Mouse (Mus musculus) MEL (cell line): ENCODE data around the gene Lin37. TPM values are rescaled to one million over a fixed set of nuclear protein-coding genes. Genes with fewer than 3 reads are reported as not detected.

Source experiments
- DNase-seq: peaks from one replicate; pipeline ENCODE4 v3.0.0; 2011; ENCODE audit warnings: low read depth, low spot score
- H3K27ac ChIP-seq: 2 replicates; pipeline ENCODE4 v1.5.1; 2012; ENCODE audit warnings: low read depth, mild to moderate bottlenecking, control low read depth, low read length, moderate library complexity; ENCODE audit not compliant: control insufficient read depth
- H3K27me3 ChIP-seq, 2 experiments: fragments of 150-350 bp in 1 of 2; sonication (generic) in 1 of 2; 2 replicates each; pipeline ENCODE4 v1.6.1; 2012; ENCODE audit warnings: low read length in 2 of 2, mild to moderate bottlenecking in 2 of 2, improper control_type of control experiment in 1 of 2, moderate library complexity in 1 of 2; ENCODE audit not compliant: insufficient read depth in 2 of 2, control insufficient read depth in 1 of 2
- H3K36me3 ChIP-seq, 2 experiments: 2 replicates each; pipeline ENCODE4 v1.6.1; 2012 to 2014; ENCODE audit warnings: low read length in 2 of 2, improper control_type of control experiment in 1 of 2, inconsistent platforms in 1 of 2, mild to moderate bottlenecking in 1 of 2; ENCODE audit not compliant: insufficient read depth in 2 of 2, control insufficient read depth in 1 of 2
- H3K4me1 ChIP-seq, 2 experiments: fragments of 150-350 bp in 1 of 2; sonication (generic) in 1 of 2; 2 replicates each; pipeline ENCODE4 v1.6.1; 2012; ENCODE audit warnings: low read length in 2 of 2, improper control_type of control experiment in 1 of 2, mild to moderate bottlenecking in 1 of 2; ENCODE audit not compliant: insufficient read depth in 2 of 2, control insufficient read depth in 1 of 2
- H3K4me3 ChIP-seq, 2 experiments: fragments of 150-350 bp in 1 of 2; sonication (generic) in 1 of 2; 2 replicates each; pipeline ENCODE4 v1.5.1; 2012; ENCODE audit warnings: low read depth in 2 of 2, low read length in 2 of 2, mild to moderate bottlenecking in 2 of 2, moderate library complexity in 2 of 2, control low read depth in 1 of 2, improper control_type of control experiment in 1 of 2; ENCODE audit not compliant: control insufficient read depth in 1 of 2, insufficient read depth in 1 of 2
- H3K79me2 ChIP-seq: 2 replicates; pipeline ENCODE4 v1.6.1; 2012; ENCODE audit warnings: mild to moderate bottlenecking, low read length, moderate library complexity; ENCODE audit not compliant: control insufficient read depth, poor library complexity, insufficient read depth
- H3K9ac ChIP-seq: 2 replicates; pipeline ENCODE4 v1.6.1; 2012; ENCODE audit warnings: low read depth, mild to moderate bottlenecking, control low read depth, low read length, moderate library complexity; ENCODE audit not compliant: control insufficient read depth, poor library complexity, severe bottlenecking
- H3K9me3 ChIP-seq: fragments of 150-350 bp; sonication (generic); replicated peaks from 2 replicates; pipeline ENCODE4 v1.6.1; 2012; ENCODE audit warnings: mild to moderate bottlenecking, low read length, improper control_type of control experiment, moderate library complexity; ENCODE audit not compliant: insufficient read depth
- BHLHE40 ChIP-seq: IDR thresholded peaks from 2 replicates; pipeline ENCODE4 v1.6.1; 2012; ENCODE audit warnings: low read depth, mild to moderate bottlenecking, inconsistent platforms, low read length, improper control_type of control experiment, borderline replicate concordance
- CHD1 ChIP-seq: IDR thresholded peaks from 2 replicates; pipeline ENCODE4 v1.6.1; 2012; ENCODE audit warnings: low read depth, mild to moderate bottlenecking, inconsistent platforms, low read length, improper control_type of control experiment
- CHD2 ChIP-seq: IDR thresholded peaks from 2 replicates; pipeline ENCODE4 v1.6.1; 2011; ENCODE audit warnings: low read length, improper control_type of control experiment
- CTCF ChIP-seq, 3 experiments: IDR thresholded peaks in 2 of 3; conservative IDR thresholded peaks in 1 of 3; 2 replicates each; pipeline ENCODE4 v1.5.1; 2011 to 2012; ENCODE audit warnings: low read length in 3 of 3, low read depth in 2 of 3, mild to moderate bottlenecking in 2 of 3, improper control_type of control experiment in 1 of 3, inconsistent platforms in 1 of 3, mixed read lengths in 1 of 3, moderate library complexity in 1 of 3; ENCODE audit not compliant: control insufficient read depth in 1 of 3, insufficient read depth in 1 of 3, poor library complexity in 1 of 3, severe bottlenecking in 1 of 3
- ELF1 ChIP-seq: IDR thresholded peaks from 2 replicates; pipeline ENCODE4 v1.6.1; 2014; ENCODE audit warnings: low read depth, mild to moderate bottlenecking, inconsistent platforms, low read length, improper control_type of control experiment, moderate library complexity
- ETS1 ChIP-seq: IDR thresholded peaks from 2 replicates; pipeline ENCODE4 v1.6.1; 2012; ENCODE audit warnings: low read depth, mild to moderate bottlenecking, inconsistent platforms, low read length, improper control_type of control experiment, moderate library complexity
- KAT2A ChIP-seq: conservative IDR thresholded peaks from 2 replicates; pipeline ENCODE4 v1.6.1; 2012; ENCODE audit warnings: low read depth, low read length, improper control_type of control experiment, inconsistent platforms
- MAFK ChIP-seq: IDR thresholded peaks from 2 replicates; pipeline ENCODE4 v1.6.1; 2011; ENCODE audit warnings: low read depth, mild to moderate bottlenecking, low read length, improper control_type of control experiment, borderline replicate concordance
- MAX ChIP-seq: IDR thresholded peaks from 2 replicates; pipeline ENCODE4 v1.6.1; 2011; ENCODE audit warnings: low read length, improper control_type of control experiment
- MAZ ChIP-seq: IDR thresholded peaks from 2 replicates; pipeline ENCODE4 v1.6.1; 2012; ENCODE audit warnings: low read depth, mild to moderate bottlenecking, inconsistent platforms, low read length, improper control_type of control experiment
- MXI1 ChIP-seq: IDR thresholded peaks from 2 replicates; pipeline ENCODE4 v1.6.1; 2011; ENCODE audit warnings: mild to moderate bottlenecking, low read depth, low read length, improper control_type of control experiment
- MYB ChIP-seq: IDR thresholded peaks from 2 replicates; pipeline ENCODE4 v1.6.1; 2011; ENCODE audit warnings: mild to moderate bottlenecking, low read depth, low read length, improper control_type of control experiment
- MYC ChIP-seq: IDR thresholded peaks from 2 replicates; pipeline ENCODE4 v1.6.1; 2011; ENCODE audit warnings: low read depth, mild to moderate bottlenecking, low read length, improper control_type of control experiment, moderate library complexity
- NELFE ChIP-seq: IDR thresholded peaks from 2 replicates; pipeline ENCODE4 v1.6.1; 2011; ENCODE audit warnings: low read depth, low read length, improper control_type of control experiment
- NRF1 ChIP-seq: IDR thresholded peaks from 2 replicates; pipeline ENCODE4 v1.6.1; 2014; ENCODE audit warnings: low read depth, mild to moderate bottlenecking, inconsistent platforms, low read length, improper control_type of control experiment, moderate library complexity; ENCODE audit not compliant: poor library complexity, insufficient read depth, severe bottlenecking
- POLR2A ChIP-seq, 2 experiments: IDR thresholded peaks; 2 replicates each; pipeline ENCODE4 v1.6.1; 2011 to 2012; ENCODE audit warnings: low read length in 2 of 2, mild to moderate bottlenecking in 2 of 2, control low read depth in 1 of 2, improper control_type of control experiment in 1 of 2, low read depth in 1 of 2, moderate library complexity in 1 of 2; ENCODE audit not compliant: control insufficient read depth in 1 of 2, insufficient read depth in 1 of 2, poor library complexity in 1 of 2
- POLR2AphosphoS5 ChIP-seq: IDR thresholded peaks from 2 replicates; pipeline ENCODE4 v1.6.1; 2012; ENCODE audit warnings: low read depth, borderline replicate concordance, mild to moderate bottlenecking, inconsistent platforms, low read length, moderate library complexity, mixed read lengths
- RAD21 ChIP-seq: IDR thresholded peaks from 2 replicates; pipeline ENCODE4 v1.6.1; 2011; ENCODE audit warnings: mild to moderate bottlenecking, low read depth, low read length, improper control_type of control experiment
- SIN3A ChIP-seq: IDR thresholded peaks from 2 replicates; pipeline ENCODE4 v1.6.1; 2012; ENCODE audit warnings: low read length, improper control_type of control experiment, inconsistent platforms
- SMC3 ChIP-seq: IDR thresholded peaks from 2 replicates; pipeline ENCODE4 v1.6.1; 2011; ENCODE audit warnings: low read depth, low read length, improper control_type of control experiment
- TBP ChIP-seq: IDR thresholded peaks from 2 replicates; pipeline ENCODE4 v1.8.0; 2011; ENCODE audit warnings: low read depth, low read length, improper control_type of control experiment
- TCF12 ChIP-seq: IDR thresholded peaks from 2 replicates; pipeline ENCODE4 v1.6.1; 2014; ENCODE audit warnings: low read depth, mild to moderate bottlenecking, inconsistent platforms, low read length, improper control_type of control experiment, moderate library complexity
- USF2 ChIP-seq, 2 experiments: IDR thresholded peaks; 2 replicates each; pipeline ENCODE4 v1.6.1; 2011 to 2012; ENCODE audit warnings: improper control_type of control experiment in 2 of 2, low read length in 2 of 2, borderline replicate concordance in 1 of 2, inconsistent platforms in 1 of 2, low read depth in 1 of 2, mild to moderate bottlenecking in 1 of 2; ENCODE audit not compliant: insufficient read depth in 1 of 2
- ZC3H11A ChIP-seq: IDR thresholded peaks from 2 replicates; pipeline ENCODE4 v1.6.1; 2012; ENCODE audit warnings: low read depth, mild to moderate bottlenecking, inconsistent platforms, low read length, improper control_type of control experiment
- ZMIZ1 ChIP-seq: IDR thresholded peaks from 2 replicates; pipeline ENCODE4 v1.6.1; 2012; ENCODE audit warnings: low read depth, mild to moderate bottlenecking, inconsistent platforms, low read length, improper control_type of control experiment, moderate library complexity
- ZNF384 ChIP-seq: IDR thresholded peaks from 2 replicates; pipeline ENCODE4 v1.6.1; 2012; ENCODE audit warnings: low read depth, mild to moderate bottlenecking, inconsistent platforms, low read length, improper control_type of control experiment
- polyA plus RNA-seq, 2 experiments: library from polyadenylated mRNA; stranded (reverse) in 1 of 2; unstranded in 1 of 2; fragments of >175 nt in 1 of 2; fragments of >200 nt in 1 of 2; gene quantifications; 2 replicates each; pipeline versions ENCODE4 v1.2.1 to v1.2.4; 2012; ENCODE audit warnings: low replicate concordance in 2 of 2, low read depth in 1 of 2; ENCODE audit not compliant: insufficient read length in 2 of 2, insufficient read depth in 1 of 2, missing spikeins in 1 of 2
- total RNA-seq: library from RNA; depleted of rRNA; stranded (reverse); fragments of 300-350 nt; gene quantifications from 2 replicates; pipeline ENCODE4 v1.2.3, GENCODE M21; 2012

The Lin37 gene
- total and polyA plus RNA-seq, 3 experiments = 10.9 to 49.8 TPM; not detected in 1

DNA sequence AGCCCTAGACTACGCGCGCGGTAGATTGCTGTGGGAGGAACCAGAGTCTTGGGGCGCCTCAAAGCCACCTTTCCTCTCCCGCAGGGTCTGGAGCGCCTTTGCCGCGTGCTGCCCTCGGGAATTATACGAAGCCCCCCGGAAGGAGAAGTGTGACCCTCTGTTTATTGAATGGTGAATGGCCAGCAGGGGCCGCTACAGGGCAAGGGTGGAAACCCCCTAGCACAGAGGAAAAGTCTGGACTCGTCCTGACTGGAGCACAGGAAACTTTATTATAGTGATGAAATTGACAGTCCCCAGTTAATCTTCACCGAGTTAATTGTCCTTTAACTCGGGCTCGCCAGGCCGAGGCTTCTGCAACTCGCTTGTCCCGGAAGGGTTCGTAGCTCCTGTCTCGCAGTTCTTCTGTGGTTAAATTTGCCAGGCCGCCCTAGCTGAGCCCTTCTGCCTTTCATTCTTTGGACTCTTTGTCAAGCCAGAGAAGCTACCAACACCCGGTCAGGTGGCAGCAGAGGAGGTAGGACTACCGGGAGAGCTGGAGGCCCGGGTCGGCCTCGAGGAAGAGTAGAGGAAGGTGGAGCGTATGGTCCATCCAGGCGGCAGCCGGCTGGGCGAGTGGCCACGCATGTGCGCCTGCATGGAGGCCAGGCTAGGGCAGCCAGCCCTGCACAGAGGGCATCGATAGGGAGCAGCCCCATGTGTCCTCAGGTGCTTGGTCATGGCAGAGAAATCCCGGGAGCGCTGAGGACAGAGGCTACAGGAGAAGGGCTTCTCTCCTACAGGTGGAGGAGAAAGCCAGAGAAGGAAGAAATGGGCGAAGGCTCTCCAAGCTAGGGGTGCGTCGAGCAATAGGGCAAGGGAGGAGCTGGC, 30.0 kb upstream of the Lin37 start:
- peak overlapping the region; percentile 43 to 68 for H3K4me3 ChIP-seq
- H3K9ac ChIP-seq = peak overlapping the region; percentile 79
- H3K27ac ChIP-seq = peak overlapping the region; percentile 70
- DNase-seq = peak; percentile 85
- H3K36me3 ChIP-seq = peaks cover 1 to 13% of the 10 kb centered on the region in 2 experiments; a peak in 3 of 4 replicates
- H3K9me3 ChIP-seq = no peaks in the 10 kb centered on the region
- no peaks in the 10 kb centered on the region for H3K27me3 ChIP-seq
- TF ChIP-seq ZMIZ1 (peak; percentile 56; the same call in 1 of the 2 replicates), MAFK (no peak), CTCF (IDR thresholded peaks at IDR 0.05 in 2 of 3, conservative IDR thresholded peaks at IDR 0.05 in 1 of 3; ENCODE audit: control insufficient read depth in 1 of 3, insufficient read depth in 1 of 3, low read depth in 2 of 3, low read length in 3 of 3, poor library complexity in 1 of 3, severe bottlenecking in 1 of 3) (peak; percentile 75 to 91 (median 86)), NRF1 (0 out of 2 replicates have a peak, but pooled peaks have one; percentile 13), RAD21 (peak; percentile 78), POLR2AphosphoS5 (no peak), ELF1 (peak; percentile 48; the same call in 1 of the 2 replicates), MYC (peak; percentile 60; the same call in 1 of the 2 replicates), MXI1 (peak; percentile 77), MAZ (0 out of 2 replicates have a peak, but pooled peaks have one; percentile 53), ZC3H11A (peak; percentile 58), KAT2A (no peak), SIN3A (peak; percentile 63; the same call in 1 of the 2 replicates), SMC3 (peak; percentile 62), CHD2 (no peak), TBP (0 out of 2 replicates have a peak, but pooled peaks have one; percentile 37)
- H3K79me2 ChIP-seq = peaks cover 36% of the 10 kb centered on the region
- peaks cover 10 to 34% of the 10 kb centered on the region in 2 experiments; a peak in 3 of 4 replicates for H3K4me1 ChIP-seq

DNA sequence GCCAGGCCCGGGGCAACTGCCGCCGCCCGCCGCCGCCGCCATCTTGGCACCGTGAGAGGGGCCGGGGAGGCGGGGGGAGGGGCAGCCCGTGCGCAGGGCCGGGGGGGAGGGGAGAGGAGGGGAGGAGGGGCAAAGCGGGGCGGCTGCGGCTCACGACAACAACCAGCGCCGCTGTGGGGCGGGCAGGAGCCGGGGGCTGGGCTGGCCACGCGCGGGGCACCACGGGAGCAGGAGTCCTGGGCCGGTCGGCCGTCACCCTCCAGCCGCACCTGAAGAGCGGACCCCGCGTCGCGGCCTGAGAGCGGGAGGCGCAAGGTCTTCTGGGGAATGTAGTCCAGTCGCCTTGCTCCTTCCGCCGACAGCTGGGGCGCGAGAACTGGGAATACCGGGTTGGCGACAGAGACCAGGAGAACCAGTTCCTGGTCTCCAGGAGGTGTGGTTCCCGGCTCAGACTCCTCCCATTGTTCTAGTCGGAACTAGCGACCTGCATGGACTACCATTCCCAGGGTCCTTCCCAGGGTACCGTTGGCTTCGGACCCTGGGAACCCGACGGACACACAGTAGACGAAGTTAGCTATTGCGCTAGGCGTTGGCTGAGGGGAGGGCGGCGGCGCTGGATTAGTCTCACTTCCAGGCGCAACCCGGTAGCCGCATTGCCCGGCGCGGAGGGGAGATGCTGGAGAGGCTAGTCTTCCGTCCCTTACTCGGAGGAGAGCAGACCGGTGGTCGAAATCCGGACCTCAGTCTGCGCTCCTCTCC, 29.2 kb upstream of the Lin37 start, which contains the start of gene Kmt2b:
Gene Kmt2b, minus strand, starts transcription at position 51 of the 759 bp plus-strand sequence.
- Histone ChIP-seq H3K79me2 (peaks cover 36% of the 10 kb centered on the region), H3K27ac (peak within 1 kb of the TSS; percentile 70), H3K36me3 (peaks cover 4 to 13% of the 10 kb centered on the region in 2 experiments; a peak in 3 of 4 replicates), H3K9me3 (no peaks in the 10 kb centered on the region), H3K4me3 (peak within 1 kb of the TSS; percentile 83 to 99), H3K9ac (peak within 1 kb of the TSS; percentile 93), H3K27me3 (no peaks in the 10 kb centered on the region), H3K4me1 (peaks cover 7 to 31% of the 10 kb centered on the region in 2 experiments; a peak in 3 of 4 replicates)
- peak; percentile 97 for DNase-seq
- no peak for TF ChIP-seq MYB
- no peak for TF ChIP-seq CHD1
- TF ChIP-seq ZNF384 = no peak
- TF ChIP-seq MAX = peak; percentile 45; the same call in 1 of the 2 replicates
- 0 out of 2 replicates have a peak, but pooled peaks have one; percentile 31 for TF ChIP-seq BHLHE40
- TF ChIP-seq USF2 (IDR thresholded peaks at IDR 0.05; ENCODE audit: borderline replicate concordance in 1 of 2, insufficient read depth in 1 of 2, low read depth in 1 of 2, low read length in 2 of 2) = no peak
- TF ChIP-seq SIN3A = peak; percentile 68; the same call in 1 of the 2 replicates
- TF ChIP-seq MAZ = peak; percentile 91
- TF ChIP-seq ELF1 = peak; percentile 68; the same call in 1 of the 2 replicates
- TF ChIP-seq NELFE = no peak; the same call in none of the 2 replicates
- no peak; the same call in 1 of the 2 replicates for TF ChIP-seq MXI1
- TF ChIP-seq POLR2A (IDR thresholded peaks at IDR 0.05; ENCODE audit: control insufficient read depth in 1 of 2, insufficient read depth in 1 of 2, low read depth in 1 of 2, low read length in 2 of 2, poor library complexity in 1 of 2) = peak in 1 of 2 experiments; percentile 69; a peak in 2 of 4 replicates
- TF ChIP-seq KAT2A = peak; percentile 87
- TF ChIP-seq ETS1 = peak; percentile 43; the same call in 1 of the 2 replicates
- peak; percentile 42; the same call in 1 of the 2 replicates for TF ChIP-seq NRF1
- peak; percentile 45; the same call in 1 of the 2 replicates for TF ChIP-seq TCF12
